Mouse (Mus musculus): ENCODE measurements at regions not wholly inside any gene's neighbourhood (a gene's known extent, or its start where the extent isn't known, plus 50 kb on each side); places are given as distances from the start of the nearest gene placed in this dataset.

- Histone ChIP-seq H3K36me3 (ENCODE audit: control insufficient read depth, insufficient read depth, low read length) (no peaks in the 10 kb centered on the region), H3K4me3 (ENCODE audit: low read length) (no peak overlapping the region)
- ATAC-seq (ENCODE audit: low FRiP score, low TSS enrichment) = no peak
These were observed 311.5 kb upstream of the Gcfc2 start for GRCm38 (mm10) chr6:81611980-81612379.

GRCm38 (mm10) chr6:81618018-81618417, 305.5 kb upstream of the Gcfc2 start:
- no peak overlapping the region for H3K4me3 ChIP-seq (ENCODE audit: low read length)
- no peaks in the 10 kb centered on the region for H3K4me1 ChIP-seq (ENCODE audit: control insufficient read depth, insufficient read depth, low read length)
- no peaks in the 10 kb centered on the region for H3K27me3 ChIP-seq (ENCODE audit: control insufficient read depth, insufficient read depth, low read length)
- no peaks in the 10 kb centered on the region for H3K9me3 ChIP-seq (ENCODE audit: control insufficient read depth, low read length)
- no peak for ATAC-seq (ENCODE audit: low FRiP score, low TSS enrichment)
- no peak overlapping the region for H3K9ac ChIP-seq (ENCODE audit: low read depth, low read length)
- no peak overlapping the region for H3K27ac ChIP-seq (ENCODE audit: low read depth, low read length)
- H3K36me3 ChIP-seq (ENCODE audit: control insufficient read depth, insufficient read depth, low read length) = no peaks in the 10 kb centered on the region
- WGBS = 78% methylated on average over 2 of the region's 2 CpGs
- no peak overlapping the region for H3K4me2 ChIP-seq (replicated peaks; ENCODE audit: low read depth, low read length)

More at GRCm38 (mm10) chr6:81611980-81612379, 311.5 kb upstream of the Gcfc2 start:
- 88% methylated on average over 6 of the region's 6 CpGs for WGBS
- no peaks in the 10 kb centered on the region for H3K9me3 ChIP-seq (ENCODE audit: control insufficient read depth, low read length)
- no peaks in the 10 kb centered on the region for H3K27me3 ChIP-seq (ENCODE audit: control insufficient read depth, insufficient read depth, low read length)
- H3K27ac ChIP-seq (ENCODE audit: low read depth, low read length) = no peak overlapping the region
- H3K9ac ChIP-seq (ENCODE audit: low read depth, low read length) = no peak overlapping the region
- H3K4me1 ChIP-seq (ENCODE audit: control insufficient read depth, insufficient read depth, low read length) = no peaks in the 10 kb centered on the region
- no peak overlapping the region for H3K4me2 ChIP-seq (replicated peaks; ENCODE audit: low read depth, low read length)

- Histone ChIP-seq H3K4me1 (ENCODE audit: control insufficient read depth, insufficient read depth, low read length) (no peaks in the 10 kb centered on the region), H3K36me3 (ENCODE audit: control insufficient read depth, insufficient read depth, low read length) (no peaks in the 10 kb centered on the region), H3K9me3 (ENCODE audit: control insufficient read depth, low read length) (no peaks in the 10 kb centered on the region), H3K9ac (ENCODE audit: low read depth, low read length) (no peak overlapping the region), H3K27ac (ENCODE audit: low read depth, low read length) (no peak overlapping the region), H3K4me3 (ENCODE audit: low read length) (no peak overlapping the region), H3K27me3 (ENCODE audit: control insufficient read depth, insufficient read depth, low read length) (no peaks in the 10 kb centered on the region), H3K4me2 (replicated peaks; ENCODE audit: low read depth, low read length) (no peak overlapping the region)
- WGBS = 94% methylated on average over 4 of the region's 4 CpGs
- no peak for ATAC-seq (ENCODE audit: low FRiP score, low TSS enrichment)
These were observed 302.4 kb upstream of the Gcfc2 start for GRCm38 (mm10) chr6:81621028-81621427.

- H3K4me2 ChIP-seq (replicated peaks; ENCODE audit: low read depth, low read length) = no peak overlapping the region
- H3K4me3 ChIP-seq (ENCODE audit: low read length) = no peak overlapping the region
- WGBS = 83% methylated on average over 5 of the region's 5 CpGs
- H3K9ac ChIP-seq (ENCODE audit: low read depth, low read length) = no peak overlapping the region
- no peaks in the 10 kb centered on the region for H3K4me1 ChIP-seq (ENCODE audit: control insufficient read depth, insufficient read depth, low read length)
- no peaks in the 10 kb centered on the region for H3K9me3 ChIP-seq (ENCODE audit: control insufficient read depth, low read length)
- ATAC-seq (ENCODE audit: low FRiP score, low TSS enrichment) = no peak
- no peaks in the 10 kb centered on the region for H3K27me3 ChIP-seq (ENCODE audit: control insufficient read depth, insufficient read depth, low read length)
- H3K27ac ChIP-seq (ENCODE audit: low read depth, low read length) = no peak overlapping the region
- H3K36me3 ChIP-seq (ENCODE audit: control insufficient read depth, insufficient read depth, low read length) = no peaks in the 10 kb centered on the region
These were observed 300.8 kb upstream of the Gcfc2 start for GRCm38 (mm10) chr6:81622714-81623113.

- Histone ChIP-seq H3K36me3 (ENCODE audit: control insufficient read depth, insufficient read depth, low read length) (no peaks in the 10 kb centered on the region), H3K27me3 (ENCODE audit: control insufficient read depth, insufficient read depth, low read length) (no peaks in the 10 kb centered on the region), H3K4me1 (ENCODE audit: control insufficient read depth, insufficient read depth, low read length) (no peaks in the 10 kb centered on the region), H3K27ac (ENCODE audit: low read depth, low read length) (no peak overlapping the region), H3K9ac (ENCODE audit: low read depth, low read length) (no peak overlapping the region), H3K4me2 (replicated peaks; ENCODE audit: low read depth, low read length) (no peak overlapping the region), H3K4me3 (ENCODE audit: low read length) (no peak overlapping the region), H3K9me3 (ENCODE audit: control insufficient read depth, low read length) (no peaks in the 10 kb centered on the region)
- 52% methylated on average over 5 of the region's 5 CpGs for WGBS
- ATAC-seq (ENCODE audit: low FRiP score, low TSS enrichment) = no peak
These were observed 298.5 kb upstream of the Gcfc2 start for GRCm38 (mm10) chr6:81625016-81625415.

GRCm38 (mm10) chr6:81633586-81633985, 289.9 kb upstream of the Gcfc2 start:
- Histone ChIP-seq H3K4me2 (replicated peaks; ENCODE audit: low read depth, low read length) (no peak overlapping the region), H3K9me3 (ENCODE audit: control insufficient read depth, low read length) (no peaks in the 10 kb centered on the region), H3K36me3 (ENCODE audit: control insufficient read depth, insufficient read depth, low read length) (no peaks in the 10 kb centered on the region), H3K4me1 (ENCODE audit: control insufficient read depth, insufficient read depth, low read length) (no peaks in the 10 kb centered on the region), H3K9ac (ENCODE audit: low read depth, low read length) (no peak overlapping the region), H3K4me3 (ENCODE audit: low read length) (no peak overlapping the region), H3K27me3 (ENCODE audit: control insufficient read depth, insufficient read depth, low read length) (no peaks in the 10 kb centered on the region), H3K27ac (ENCODE audit: low read depth, low read length) (no peak overlapping the region)
- ATAC-seq (ENCODE audit: low FRiP score, low TSS enrichment) = no peak
- WGBS = 39% methylated on average over 3 of the region's 3 CpGs

- H3K36me3 ChIP-seq (ENCODE audit: control insufficient read depth, insufficient read depth, low read length) = no peaks in the 10 kb centered on the region
- no peak overlapping the region for H3K9ac ChIP-seq (ENCODE audit: low read depth, low read length)
- no peaks in the 10 kb centered on the region for H3K9me3 ChIP-seq (ENCODE audit: control insufficient read depth, low read length)
- H3K27me3 ChIP-seq (ENCODE audit: control insufficient read depth, insufficient read depth, low read length) = no peaks in the 10 kb centered on the region
- H3K4me1 ChIP-seq (ENCODE audit: control insufficient read depth, insufficient read depth, low read length) = no peaks in the 10 kb centered on the region
- no peak overlapping the region for H3K4me3 ChIP-seq (ENCODE audit: low read length)
- no peak overlapping the region for H3K27ac ChIP-seq (ENCODE audit: low read depth, low read length)
- ATAC-seq (ENCODE audit: low FRiP score, low TSS enrichment) = no peak
- 90% methylated on average over 3 of the region's 3 CpGs for WGBS
- no peak overlapping the region for H3K4me2 ChIP-seq (replicated peaks; ENCODE audit: low read depth, low read length)
These were observed 275.7 kb upstream of the Gcfc2 start for GRCm38 (mm10) chr6:81647615-81648375.

GRCm38 (mm10) chr6:81651856-81652255, 271.6 kb upstream of the Gcfc2 start:
- Histone ChIP-seq H3K4me1 (ENCODE audit: control insufficient read depth, insufficient read depth, low read length) (no peaks in the 10 kb centered on the region), H3K4me2 (replicated peaks; ENCODE audit: low read depth, low read length) (no peak overlapping the region), H3K9me3 (ENCODE audit: control insufficient read depth, low read length) (no peaks in the 10 kb centered on the region), H3K4me3 (ENCODE audit: low read length) (no peak overlapping the region), H3K27me3 (ENCODE audit: control insufficient read depth, insufficient read depth, low read length) (no peaks in the 10 kb centered on the region), H3K27ac (ENCODE audit: low read depth, low read length) (no peak overlapping the region), H3K9ac (ENCODE audit: low read depth, low read length) (no peak overlapping the region), H3K36me3 (ENCODE audit: control insufficient read depth, insufficient read depth, low read length) (no peaks in the 10 kb centered on the region)
- no peak for ATAC-seq (ENCODE audit: low FRiP score, low TSS enrichment)
- WGBS = 60% methylated on average over 2 of the region's 2 CpGs

GRCm38 (mm10) chr6:81655205-81655604, 268.3 kb upstream of the Gcfc2 start:
- H3K27me3 ChIP-seq (ENCODE audit: control insufficient read depth, insufficient read depth, low read length) = no peaks in the 10 kb centered on the region
- H3K4me2 ChIP-seq (replicated peaks; ENCODE audit: low read depth, low read length) = no peak overlapping the region
- no peak overlapping the region for H3K4me3 ChIP-seq (ENCODE audit: low read length)
- no peak overlapping the region for H3K27ac ChIP-seq (ENCODE audit: low read depth, low read length)
- no peaks in the 10 kb centered on the region for H3K36me3 ChIP-seq (ENCODE audit: control insufficient read depth, insufficient read depth, low read length)
- 95% methylated on average over 2 of the region's 2 CpGs for WGBS
- no peaks in the 10 kb centered on the region for H3K4me1 ChIP-seq (ENCODE audit: control insufficient read depth, insufficient read depth, low read length)
- no peaks in the 10 kb centered on the region for H3K9me3 ChIP-seq (ENCODE audit: control insufficient read depth, low read length)
- no peak for ATAC-seq (ENCODE audit: low FRiP score, low TSS enrichment)
- no peak overlapping the region for H3K9ac ChIP-seq (ENCODE audit: low read depth, low read length)
